Mouse (Mus musculus) brain, embryonic 14.5 days (tissue): ENCODE results near the gene Endov.

Experiments
- CTCF ChIP-seq: fragments of 200-500 bp; IDR thresholded peaks from 2 replicates; pipeline ENCODE4 v1.5.1; 2012; ENCODE audit warnings: inconsistent platforms, mild to moderate bottlenecking, moderate library complexity, borderline replicate concordance; ENCODE audit not compliant: insufficient read depth, insufficient read length; ENCODE audit errors: extremely low read depth
- POLR2A ChIP-seq: fragments of 200-500 bp; IDR thresholded peaks from 2 replicates; pipeline ENCODE4 v1.6.1; 2012; ENCODE audit warnings: mild to moderate bottlenecking, inconsistent platforms, borderline replicate concordance; ENCODE audit not compliant: poor library complexity, insufficient read depth, insufficient read length, severe bottlenecking; ENCODE audit errors: extremely low read depth

- TF ChIP-seq POLR2A (no peak), CTCF (no peak)
Measured at GRCm38 (mm10) chr11:119507772-119508171, 16.6 kb downstream of the Endov start.
